Mouse (Mus musculus): ENCODE results near the gene Cdh22. TPM values are rescaled to one million over a fixed set of nuclear protein-coding genes. Genes with fewer than 3 reads are reported as not detected.

Gene Cdh22
- 0.04 TPM in 1 of 2 replicates, not detected in the other for polyA plus RNA-seq (2015; fragmentation: Nextera tagmentation; extraction: Ambion mirVana)

GRCm38 (mm10) chr2:165234613-165235291, at the start of gene Cdh22:
TSS of gene Cdh22 (minus strand) at chr2:165234853.

GRCm38 (mm10) chr2:165090650-165091049, 144.0 kb downstream of the Cdh22 start, which contains the start of gene 1700025C18Rik:
TSS of gene 1700025C18Rik (minus strand) at chr2:165090750.

Other genes starting within 250 kb of the Cdh22 start
- gene Ncoa5, start 200.0 kb downstream of the Cdh22 start, polyA plus RNA-seq (2015; fragmentation: Nextera tagmentation; extraction: Ambion mirVana): 22.4 and 23.2 TPM in 2 replicates
- gene Cd40, start 179.2 kb downstream of the Cdh22 start, polyA plus RNA-seq (2015; fragmentation: Nextera tagmentation; extraction: Ambion mirVana): 8.5 and 10.7 TPM in 2 replicates
- gene 1700025C18Rik, start 144.1 kb downstream of the Cdh22 start, polyA plus RNA-seq (2015; fragmentation: Nextera tagmentation; extraction: Ambion mirVana): not detected in 2 replicates
- gene Slc35c2, start 53.0 kb upstream of the Cdh22 start, polyA plus RNA-seq (2015; fragmentation: Nextera tagmentation; extraction: Ambion mirVana): 37.5 and 39.7 TPM in 2 replicates
- 36.1 and 36.8 TPM in 2 replicates for gene Elmo2, start 91.6 kb upstream of the Cdh22 start, polyA plus RNA-seq (2015; fragmentation: Nextera tagmentation; extraction: Ambion mirVana)
- gene Zfp663, start 133.9 kb upstream of the Cdh22 start, polyA plus RNA-seq (2015; fragmentation: Nextera tagmentation; extraction: Ambion mirVana): 0.04 TPM in 1 of 2 replicates, not detected in the other
- 1.4 and 1.6 TPM in 2 replicates for gene Zfp334, start 153.4 kb upstream of the Cdh22 start, polyA plus RNA-seq (2015; fragmentation: Nextera tagmentation; extraction: Ambion mirVana)
- gene Ocstamp, start 165.6 kb upstream of the Cdh22 start, polyA plus RNA-seq (2015; fragmentation: Nextera tagmentation; extraction: Ambion mirVana): 0.04 TPM in 1 of 2 replicates, not detected in the other
- 0.44 and 0.59 TPM in 2 replicates for gene Slc13a3, start 238.4 kb upstream of the Cdh22 start, polyA plus RNA-seq (2015; fragmentation: Nextera tagmentation; extraction: Ambion mirVana)